Mouse (Mus musculus) embryo, embryonic 10.5 days (tissue): ENCODE data around the gene Tcf7l1.

Source experiments
- DNase-seq: peaks from one replicate; pipeline ENCODE4 v3.0.0-alpha.2; 2015; ENCODE audit warnings: low spot score

Gene Tcf7l1

DNA sequence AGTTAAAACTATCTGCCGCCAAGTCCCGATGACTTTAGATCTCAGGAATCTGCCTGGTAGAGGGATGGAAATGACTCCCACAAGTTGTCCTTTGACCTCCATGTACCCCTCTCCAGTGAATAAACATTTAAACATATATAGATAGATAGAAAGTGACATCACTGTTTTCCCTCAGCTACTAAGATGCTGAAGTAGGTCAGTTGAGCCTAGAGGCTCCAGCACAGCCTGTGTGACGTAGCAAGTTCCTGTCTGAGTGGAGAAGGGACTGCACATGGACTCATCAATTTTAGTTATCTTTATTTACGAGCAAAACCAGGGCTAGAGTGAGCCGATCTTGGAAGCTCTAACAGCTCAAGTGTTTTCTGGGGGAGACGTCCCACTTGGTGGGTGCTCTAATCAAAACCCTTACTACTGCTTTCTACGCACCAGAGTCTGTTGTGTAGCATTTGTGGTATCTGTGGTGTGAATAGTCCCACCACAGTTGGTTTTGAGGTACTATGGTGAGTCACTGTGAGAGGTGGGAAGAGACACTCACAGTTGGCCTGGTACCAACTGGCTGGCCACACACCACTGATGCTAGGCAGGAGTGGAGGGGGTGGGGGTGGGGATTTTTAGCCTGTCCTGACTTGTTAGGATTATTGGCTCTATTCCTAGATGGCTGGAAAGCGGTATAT, 129.2 kb downstream of the Tcf7l1 start:
- no peak for DNase-seq

- peak; percentile 73 for DNase-seq
These were observed 131.0 kb downstream of the Tcf7l1 start for GRCm38 (mm10) chr6:72658006-72658405.

GRCm38 (mm10) chr6:72656053-72656442, 133.0 kb downstream of the Tcf7l1 start:
- no peak for DNase-seq

DNA sequence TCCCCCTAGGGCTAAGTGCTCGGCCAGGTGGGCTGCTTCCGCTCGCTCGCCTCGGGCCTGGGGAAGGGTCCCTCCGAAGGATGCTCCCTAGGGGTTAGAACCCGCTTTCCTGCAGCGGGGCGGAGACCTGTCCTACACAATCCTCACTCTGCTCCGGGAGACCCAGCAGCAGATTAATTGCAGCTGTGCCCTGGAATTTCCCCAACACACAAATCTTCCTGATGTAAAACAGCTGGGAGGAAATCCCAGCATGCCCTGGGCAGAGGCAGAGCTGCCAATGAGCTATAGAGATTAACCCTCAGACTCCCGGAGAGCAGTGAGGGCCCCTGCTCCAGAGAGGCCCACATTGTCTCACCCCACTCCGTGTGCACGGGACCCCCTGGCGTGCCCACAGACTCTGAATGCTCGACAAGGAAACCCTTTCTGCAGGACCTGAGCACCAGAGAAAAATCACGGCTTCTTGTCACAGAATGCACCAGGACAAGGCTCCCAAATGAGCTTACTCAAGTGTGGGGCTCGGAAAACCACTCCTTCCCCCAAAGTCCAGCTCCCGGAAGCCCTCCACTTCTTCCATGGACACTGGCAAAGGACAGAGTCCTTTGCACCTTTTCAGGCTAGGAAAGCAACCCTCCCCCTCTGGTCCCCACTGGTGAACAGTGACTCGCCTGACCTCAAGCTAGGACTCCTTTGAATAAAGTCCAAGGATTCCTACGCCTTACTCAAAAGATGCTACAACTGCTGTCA, 133.6 kb downstream of the Tcf7l1 start:
- peak; percentile 91 for DNase-seq

GRCm38 (mm10) chr6:72654355-72654754, 134.7 kb downstream of the Tcf7l1 start:
- no peak for DNase-seq

DNA sequence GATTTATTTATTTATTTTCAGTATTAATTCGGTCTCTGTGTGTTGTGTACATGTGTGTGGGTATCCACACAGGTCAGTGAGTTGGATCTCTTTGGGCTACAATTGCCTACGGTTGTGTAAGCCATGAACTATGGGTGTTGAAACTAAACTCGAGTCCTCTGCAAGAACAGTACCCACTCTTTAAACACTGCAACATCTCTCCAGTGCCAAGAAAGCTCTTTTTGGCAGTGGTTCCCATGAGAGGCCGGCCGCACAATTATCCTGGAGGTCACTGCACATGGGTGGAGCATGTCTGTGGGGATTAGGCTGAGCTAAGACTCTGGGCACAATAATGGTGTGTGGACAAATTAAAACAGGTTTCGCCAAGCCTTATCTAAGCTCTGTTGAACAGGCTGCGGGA, 135.6 kb downstream of the Tcf7l1 start:
- DNase-seq: no peak

GRCm38 (mm10) chr6:72650338-72650851, 138.7 kb downstream of the Tcf7l1 start:
- DNase-seq: no peak

GRCm38 (mm10) chr6:72648002-72648595, 141.0 kb downstream of the Tcf7l1 start:
- no peak for DNase-seq

DNA sequence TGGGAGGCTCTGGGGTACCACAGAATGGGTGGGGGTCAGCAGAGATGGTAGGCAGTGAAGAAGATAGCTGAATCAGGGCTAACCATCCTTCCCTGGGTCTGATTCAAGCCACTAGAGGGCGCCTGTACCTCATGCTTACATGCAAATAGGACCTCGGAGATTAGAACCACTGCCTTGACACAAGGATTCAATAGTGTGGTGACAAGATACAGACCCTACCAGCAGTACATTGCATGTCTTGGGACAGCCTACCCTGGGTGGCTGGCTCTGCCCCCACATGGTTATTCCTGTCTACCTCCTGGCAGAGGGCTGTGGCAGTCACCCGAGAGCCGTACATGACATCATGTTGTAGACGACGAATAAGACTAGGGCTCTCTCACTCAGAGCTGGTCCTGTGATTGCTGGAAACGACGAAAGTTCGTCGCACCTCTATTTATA, 141.7 kb downstream of the Tcf7l1 start:
- DNase-seq: peak; percentile 83

DNA sequence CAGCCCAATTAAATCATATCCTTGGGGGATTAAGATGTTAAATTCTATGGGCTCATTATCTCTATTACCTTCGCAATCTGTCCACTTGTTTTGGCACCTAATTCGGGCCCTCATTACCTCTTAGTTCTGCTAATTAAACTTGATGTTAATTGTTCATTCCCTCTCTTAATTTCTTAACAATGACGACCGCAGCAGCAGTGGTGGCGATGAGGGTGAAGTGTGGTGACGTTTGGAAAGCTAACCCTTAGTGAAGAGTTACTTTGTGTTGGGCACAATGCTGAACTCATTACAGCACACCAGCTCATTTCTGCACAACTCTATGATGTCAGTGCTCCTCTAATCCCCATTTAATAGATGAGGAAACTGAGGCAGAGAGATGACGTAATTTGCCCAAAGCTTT, 143.7 kb downstream of the Tcf7l1 start:
- no peak for DNase-seq

DNA sequence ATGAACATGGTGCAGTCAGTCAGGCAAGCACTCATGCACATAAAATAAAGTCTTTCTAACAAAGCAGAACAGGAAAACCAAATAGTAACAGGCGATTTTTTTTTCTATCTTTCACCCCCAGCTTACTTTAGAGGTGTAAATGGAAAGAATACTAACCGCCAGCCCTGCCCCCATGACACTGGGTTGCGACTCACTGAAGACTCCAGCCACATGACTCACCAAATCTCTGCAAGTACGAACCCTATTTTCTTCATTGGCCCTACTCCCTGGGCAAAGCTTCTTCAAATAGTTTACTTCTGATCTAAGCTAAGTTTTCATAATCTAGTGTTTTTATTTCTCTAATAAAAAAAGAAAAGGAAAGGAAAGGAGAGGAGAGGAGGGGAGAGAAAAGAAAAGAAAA, 144.5 kb downstream of the Tcf7l1 start:
- no peak for DNase-seq

DNA sequence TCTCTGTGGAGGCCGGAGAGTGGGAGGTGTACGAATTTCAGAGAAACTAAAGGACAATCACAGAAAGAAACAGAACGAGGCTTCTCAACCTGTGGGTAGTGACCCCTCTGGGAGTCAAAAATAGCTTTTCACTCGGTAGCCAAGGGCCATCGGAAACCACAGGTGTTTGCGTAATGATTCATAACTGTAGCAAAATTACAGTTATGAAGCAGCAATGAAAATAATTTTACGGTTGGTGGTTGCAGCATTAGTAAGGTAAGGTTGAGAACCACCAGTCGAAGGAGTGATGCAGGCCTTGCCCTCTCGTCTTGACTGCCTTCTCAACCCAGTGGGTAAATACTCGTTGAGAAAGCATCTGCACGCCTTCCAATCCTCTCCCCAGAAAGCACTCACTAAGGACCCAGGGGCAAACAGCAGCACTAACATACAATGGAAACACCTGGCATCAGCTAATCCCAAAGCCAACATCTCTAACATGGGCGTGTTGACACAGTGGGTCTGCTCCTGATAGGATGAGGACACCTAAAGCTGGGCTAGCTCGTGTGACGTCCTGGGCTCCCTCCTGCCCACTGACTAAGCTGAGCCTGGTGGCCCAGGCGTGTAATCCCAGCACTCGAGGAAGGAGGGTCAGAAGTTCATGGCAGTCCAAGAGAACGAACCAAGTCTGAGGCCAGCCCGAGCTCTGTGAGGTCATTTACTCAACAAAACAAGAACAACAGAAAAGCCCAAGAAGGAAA, 147.7 kb downstream of the Tcf7l1 start:
- no peak for DNase-seq

DNA sequence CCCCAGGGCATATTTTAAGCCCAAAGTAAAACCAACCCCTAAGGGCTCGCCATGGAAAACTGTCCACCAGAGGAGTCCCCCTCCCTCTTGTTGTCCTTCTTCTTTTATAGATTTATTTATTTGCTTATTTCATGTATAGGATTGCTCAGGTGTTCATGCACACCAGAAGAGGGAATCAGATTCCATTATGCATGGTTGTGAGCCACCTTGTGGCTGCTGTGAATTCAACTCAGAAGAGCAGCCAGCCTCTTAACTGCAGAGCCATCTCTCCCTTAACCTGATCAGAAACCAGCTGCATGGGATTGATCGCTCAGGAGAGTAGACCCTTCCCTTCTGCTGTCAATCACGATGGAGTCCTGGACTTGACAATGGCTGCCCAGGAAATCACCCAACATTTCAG, 152.1 kb downstream of the Tcf7l1 start:
- no peak for DNase-seq

- DNase-seq: peak; percentile 88
These were observed 153.2 kb downstream of the Tcf7l1 start for GRCm38 (mm10) chr6:72635760-72636431.

DNA sequence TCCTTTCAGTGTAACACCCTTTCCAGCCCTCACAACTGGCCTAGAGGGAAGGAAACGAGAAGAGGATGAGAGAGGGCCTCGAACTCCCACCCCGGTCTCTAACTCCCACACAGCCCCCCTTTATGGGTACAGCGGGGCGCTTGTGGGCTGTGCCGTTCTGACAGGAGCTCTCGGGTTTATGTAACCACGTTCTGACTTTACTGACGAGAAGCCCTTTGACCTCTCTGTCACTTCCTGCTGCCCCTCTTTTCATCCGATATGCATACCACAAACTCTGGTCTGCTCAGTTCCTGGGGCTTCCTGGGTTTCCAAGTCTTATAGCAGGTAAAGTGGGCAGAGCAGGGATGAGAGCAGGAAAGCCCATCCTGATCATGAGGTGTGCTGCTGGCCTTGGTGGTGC, 154.7 kb downstream of the Tcf7l1 start:
- no peak for DNase-seq

DNA sequence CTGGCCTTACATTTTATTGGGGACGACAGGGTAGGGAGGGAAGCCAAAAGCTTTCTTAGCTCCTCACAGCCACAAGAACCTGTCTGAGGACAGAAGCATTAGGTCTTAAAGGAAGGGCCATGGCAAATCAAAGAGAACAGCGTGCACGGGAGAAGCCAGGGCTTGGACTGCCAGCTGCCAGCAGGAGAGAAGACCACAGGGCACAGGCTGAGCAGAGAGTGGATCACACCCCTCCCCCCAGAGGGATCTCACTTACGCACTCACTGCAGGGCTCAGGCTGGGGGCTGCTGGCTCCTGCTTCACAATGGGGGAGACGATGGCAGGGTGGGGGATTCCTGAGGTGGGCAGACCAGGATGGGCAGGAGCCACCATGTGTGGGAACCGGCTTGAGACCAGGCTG, 157.4 kb downstream of the Tcf7l1 start:
- DNase-seq: no peak

GRCm38 (mm10) chr6:72630961-72631360, 158.1 kb downstream of the Tcf7l1 start:
- no peak for DNase-seq

DNA sequence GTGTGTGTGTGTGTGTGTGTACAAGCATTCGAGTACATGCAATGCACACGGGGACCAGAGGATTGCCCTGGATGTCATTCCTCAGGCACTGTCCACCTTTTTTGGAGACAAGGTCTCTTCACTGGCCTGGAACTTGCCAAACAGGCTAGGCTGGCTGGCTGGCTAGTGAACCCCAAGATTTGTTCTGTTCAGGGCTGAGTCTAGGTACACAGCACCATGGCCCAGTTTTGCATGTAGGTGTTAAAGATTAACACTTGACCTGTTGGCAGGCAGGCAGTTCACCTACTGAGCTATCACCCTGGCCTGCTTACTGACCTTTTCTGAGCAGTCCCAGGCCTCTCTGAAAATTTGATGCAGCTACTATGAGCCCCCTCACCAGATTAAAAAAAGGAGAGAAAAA, 158.7 kb downstream of the Tcf7l1 start:
- no peak for DNase-seq

GRCm38 (mm10) chr6:72627276-72627675, 161.8 kb downstream of the Tcf7l1 start:
- no peak for DNase-seq

DNA sequence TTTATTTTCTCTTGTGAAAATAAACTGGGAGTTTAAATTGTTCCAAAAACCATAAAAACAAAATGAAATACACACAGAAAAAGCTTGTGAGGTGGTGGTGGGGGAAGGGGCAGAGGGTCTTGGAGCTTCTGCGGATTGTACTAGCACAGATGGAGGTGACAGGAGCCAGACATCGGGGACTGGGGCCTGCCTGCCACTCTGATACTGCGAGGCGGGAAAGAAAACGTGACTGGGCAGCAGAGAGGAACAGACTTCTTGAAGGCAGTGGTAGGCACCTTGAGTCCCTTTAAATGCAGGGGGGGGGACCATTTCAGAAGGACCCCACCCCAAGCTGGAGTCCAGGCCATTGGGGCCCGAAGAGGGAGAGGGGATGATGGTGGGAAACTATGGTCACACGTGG, 162.7 kb downstream of the Tcf7l1 start:
- no peak for DNase-seq

GRCm38 (mm10) chr6:72623661-72624402, 165.2 kb downstream of the Tcf7l1 start:
- DNase-seq: no peak
